Mouse (Mus musculus) heart, postnatal 25 days (tissue): ENCODE data around the gene Trnau1ap. TPM values are rescaled to one million over a fixed set of nuclear protein-coding genes. Genes with fewer than 3 reads are reported as not detected.

Experiments
- DNase-seq: peaks from one replicate; pipeline ENCODE4 v3.0.0; 2022; ENCODE audit warnings: low spot score
- intact Hi-C: fragments of 180-260 bp; cut with DNase I; formaldehyde crosslinking; loops from one replicate; pipeline ENCODE4 v1.15.1; 2025
- total RNA-seq, 2 experiments: library from RNA; stranded (reverse); gene quantifications; 2 replicates each; pipeline ENCODE4 v1.2.3; 2021

The Trnau1ap gene
- total RNA-seq, 2 experiments from 2014 or later = 22.2 to 23.7 TPM

- intact Hi-C loops = loop anchor here (2.0 kb wide), 1 partner anchor 56 kb away; the partner anchor contains the start of gene Ythdf2
- no peak for DNase-seq
Measured at GRCm38 (mm10) chr4:132268871-132269739, 60.2 kb downstream of the Trnau1ap start.

GRCm38 (mm10) chr4:132266835-132267349 lies 62.4 kb downstream of the Trnau1ap start:
- DNase-seq = no peak
- intact Hi-C loops = no loop called here

GRCm38 (mm10) chr4:132263313-132263712 lies 66.0 kb downstream of the Trnau1ap start:
- intact Hi-C loops = no loop called here
- no peak for DNase-seq

- no peak for DNase-seq
- intact Hi-C loops = no loop called here
Measured at GRCm38 (mm10) chr4:132262358-132262616, 67.1 kb downstream of the Trnau1ap start.

Other genes with a start within 250 kb of the Trnau1ap start
- under 1 TPM; 0.20 to 0.23 TPM for gene Oprd1, start 185.1 kb downstream of the Trnau1ap start, total RNA-seq
- gene Ythdf2, start 117.2 kb downstream of the Trnau1ap start, total RNA-seq = 10 to 100 TPM; 26.1 to 27.9 TPM
- gene Gmeb1, start 67.9 kb downstream of the Trnau1ap start, total RNA-seq = 10 to 100 TPM; 10.5 to 11.5 TPM
- 10 to 100 TPM; 30.2 TPM for gene Taf12, start 55.2 kb downstream of the Trnau1ap start, total RNA-seq
- gene Rab42, start 26.2 kb downstream of the Trnau1ap start, total RNA-seq = 1 to 10 TPM in 1 of 2 experiments, under 1 TPM in 1; 0.57 to 1.1 TPM
- gene Rcc1, start 24.1 kb upstream of the Trnau1ap start, total RNA-seq = 1 to 10 TPM; 8.6 to 8.9 TPM
- 10 to 100 TPM; 23.2 to 23.4 TPM for gene Phactr4, start 93.0 kb upstream of the Trnau1ap start, total RNA-seq
- gene Med18, start 134.4 kb upstream of the Trnau1ap start, total RNA-seq = 1 to 10 TPM; 4.4 to 4.8 TPM
- gene Sesn2, start 181.0 kb upstream of the Trnau1ap start, total RNA-seq = 1 to 10 TPM; 2.5 to 3.3 TPM
- gene Atpif1, start 204.1 kb upstream of the Trnau1ap start, total RNA-seq = 100 to 1,000 TPM; 301 to 320 TPM
- gene Dnajc8, start 206.0 kb upstream of the Trnau1ap start, total RNA-seq = 10 to 100 TPM; 49.4 to 57.1 TPM
- gene Ptafr, start 234.5 kb upstream of the Trnau1ap start, total RNA-seq = 1 to 10 TPM; 1.6 to 2.1 TPM